Mouse (Mus musculus) kidney, embryonic 16.5 days (tissue): Measurements from ENCODE around the gene Gm42791. TPM values are rescaled to one million over a fixed set of nuclear protein-coding genes. Genes with fewer than 3 reads are reported as not detected.

Experiments
- ATAC-seq: fragments of 200-750 bp; cut with Nextera tagmentation; 2 replicates; pipeline ENCODE4 v1.8.0; 2017; ENCODE audit warnings: moderate TSS enrichment; ENCODE audit not compliant: low FRiP score, low TSS enrichment
- H3K27ac ChIP-seq: fragments of 300-500 bp; sonication (generic); 2 replicates; pipeline ENCODE4 v1.5.1; 2014; ENCODE audit warnings: low read length
- H3K27me3 ChIP-seq: fragments of 300-500 bp; sonication (generic); 2 replicates; pipeline ENCODE4 v1.6.1; 2014; ENCODE audit warnings: low read length, control low read depth, mixed read lengths; ENCODE audit not compliant: insufficient read depth
- H3K36me3 ChIP-seq: fragments of 300-500 bp; sonication (generic); 2 replicates; pipeline ENCODE4 v1.6.1; 2014; ENCODE audit warnings: low read length, control low read depth, mixed read lengths; ENCODE audit not compliant: insufficient read depth
- H3K4me1 ChIP-seq: fragments of 300-500 bp; sonication (generic); 2 replicates; pipeline ENCODE4 v1.6.1; 2014; ENCODE audit warnings: low read length, control low read depth, mixed read lengths; ENCODE audit not compliant: insufficient read depth
- H3K4me2 ChIP-seq: fragments of 300-500 bp; sonication (generic); replicated peaks from 2 replicates; pipeline ENCODE4 v1.6.1; 2014; ENCODE audit warnings: low read depth, low read length
- H3K4me3 ChIP-seq: fragments of 300-500 bp; sonication (generic); 2 replicates; pipeline ENCODE4 v1.5.1; 2014; ENCODE audit warnings: mild to moderate bottlenecking, low read length
- H3K9ac ChIP-seq: fragments of 300-500 bp; sonication (generic); replicated peaks from 2 replicates; pipeline ENCODE4 v1.6.1; 2014; ENCODE audit warnings: low read length
- H3K9me3 ChIP-seq: fragments of 300-500 bp; sonication (generic); 2 replicates; pipeline ENCODE4 v1.6.1; 2016; ENCODE audit warnings: low read length, control low read depth
- WGBS: fragments of 180-500 bp; shearing (Covaris S2); extraction: QIAGEN DNeasy Blood & Tissue Kit; methylation state at CpG from one replicate; pipeline ENCODE4 v1.1.7; 2014; 5-methylcytosine and 5-hydroxymethylcytosine counted together
- polyA plus RNA-seq: library from polyadenylated mRNA; unstranded; fragments of >200 nt; fragmentation: Nextera tagmentation; extraction: Ambion mirVana; gene quantifications from 2 replicates; pipeline ENCODE4 v1.2.1, GENCODE M21; 2015

The Gm42791 gene
- polyA plus RNA-seq, 1 experiment from 2014 or later = 0.42 TPM

DNA sequence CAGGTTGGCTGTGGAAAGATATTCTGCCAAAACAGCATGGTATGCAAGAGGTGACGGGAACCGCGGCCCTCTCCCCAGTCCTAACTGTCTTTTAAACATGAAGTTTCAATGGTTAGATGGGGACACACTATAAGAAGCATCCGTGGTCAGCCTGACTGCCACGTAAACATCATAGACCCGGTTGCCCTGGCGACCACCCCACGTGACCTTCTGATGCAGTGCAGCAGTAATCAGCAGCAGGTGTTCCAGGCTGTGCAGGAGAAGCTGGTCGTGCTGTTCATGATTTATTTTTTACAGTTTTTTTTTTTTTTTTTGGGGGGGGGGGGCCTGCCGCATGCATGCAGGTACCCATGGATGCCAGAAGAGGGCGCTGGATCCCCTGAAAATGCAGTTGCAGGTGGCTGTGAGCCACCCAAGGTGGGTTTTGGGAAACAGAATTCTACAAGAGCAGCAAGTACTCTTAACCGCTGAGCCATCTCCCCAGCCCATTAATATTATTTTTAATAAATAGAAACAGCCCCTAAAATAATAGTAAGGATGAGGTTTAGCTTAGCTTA is 11.8 kb downstream of the Gm42791 start:
- no peak overlapping the region for H3K4me2 ChIP-seq
- H3K9me3 ChIP-seq = peaks cover 17% of the 10 kb centered on the region
- ATAC-seq = no peak
- H3K36me3 ChIP-seq = 0 out of 2 replicates have a peak, but pooled peaks cover 3% of the 10 kb centered on the region
- H3K9ac ChIP-seq = no peak overlapping the region
- no peak overlapping the region for H3K4me3 ChIP-seq
- H3K4me1 ChIP-seq = peaks cover 7% of the 10 kb centered on the region
- H3K27ac ChIP-seq = no peak overlapping the region
- WGBS = 81% methylated on average over 11 of the region's 12 CpGs
- H3K27me3 ChIP-seq = no peaks in the 10 kb centered on the region

DNA sequence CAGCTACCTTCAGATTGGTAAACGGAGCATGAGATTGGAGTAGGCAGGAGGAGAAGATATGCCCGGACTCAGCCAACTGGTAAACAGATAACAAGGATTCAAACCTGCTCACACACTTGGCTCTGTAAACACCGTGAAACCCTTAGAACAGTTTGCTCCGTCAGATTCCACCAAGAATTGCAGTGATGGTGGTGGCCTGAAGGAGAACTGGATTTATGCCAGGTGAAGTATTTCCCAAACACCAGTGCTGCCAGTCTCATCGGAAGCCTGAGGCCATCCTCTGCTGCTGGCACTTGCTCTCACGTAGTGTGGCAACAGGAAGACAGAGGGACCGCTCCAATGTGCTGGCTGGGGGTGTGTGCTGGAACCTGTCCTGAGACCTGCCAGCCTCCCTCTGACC is 12.6 kb downstream of the Gm42791 start:
- no peaks in the 10 kb centered on the region for H3K36me3 ChIP-seq
- no peak overlapping the region for H3K9ac ChIP-seq
- H3K27ac ChIP-seq = no peak overlapping the region
- no peak for ATAC-seq
- peaks cover 14% of the 10 kb centered on the region for H3K4me1 ChIP-seq
- H3K4me2 ChIP-seq = no peak overlapping the region
- no peaks in the 10 kb centered on the region for H3K27me3 ChIP-seq
- no peak overlapping the region for H3K4me3 ChIP-seq
- H3K9me3 ChIP-seq = peaks cover 12% of the 10 kb centered on the region
- WGBS = 88% methylated on average over 7 of the region's 7 CpGs

DNA sequence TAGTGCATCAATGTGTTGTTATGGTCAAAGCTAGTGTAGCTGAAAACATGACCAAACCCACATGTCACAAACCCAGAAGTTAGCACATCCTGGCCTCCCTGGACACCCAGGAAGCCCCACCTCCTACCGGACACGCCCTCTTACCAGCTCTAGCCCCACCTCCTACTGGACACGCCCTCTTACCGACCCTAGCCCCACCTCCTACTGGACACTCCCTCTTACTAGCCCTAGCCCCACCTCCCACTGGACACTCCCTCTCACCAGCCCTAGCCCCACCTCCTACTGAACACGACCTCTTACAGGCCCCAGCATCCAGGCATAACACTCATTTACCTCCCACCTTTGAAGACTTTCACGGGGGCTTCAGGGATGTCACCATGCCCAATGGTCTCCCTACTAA is 14.3 kb downstream of the Gm42791 start:
- Histone ChIP-seq H3K9me3 (peaks cover 12% of the 10 kb centered on the region), H3K4me1 (peaks cover 20% of the 10 kb centered on the region), H3K27ac (no peak overlapping the region), H3K4me3 (no peak overlapping the region), H3K9ac (no peak overlapping the region), H3K4me2 (no peak overlapping the region), H3K36me3 (no peaks in the 10 kb centered on the region), H3K27me3 (no peaks in the 10 kb centered on the region)
- no peak for ATAC-seq
- 54% methylated on average over 6 of the region's 6 CpGs for WGBS

DNA sequence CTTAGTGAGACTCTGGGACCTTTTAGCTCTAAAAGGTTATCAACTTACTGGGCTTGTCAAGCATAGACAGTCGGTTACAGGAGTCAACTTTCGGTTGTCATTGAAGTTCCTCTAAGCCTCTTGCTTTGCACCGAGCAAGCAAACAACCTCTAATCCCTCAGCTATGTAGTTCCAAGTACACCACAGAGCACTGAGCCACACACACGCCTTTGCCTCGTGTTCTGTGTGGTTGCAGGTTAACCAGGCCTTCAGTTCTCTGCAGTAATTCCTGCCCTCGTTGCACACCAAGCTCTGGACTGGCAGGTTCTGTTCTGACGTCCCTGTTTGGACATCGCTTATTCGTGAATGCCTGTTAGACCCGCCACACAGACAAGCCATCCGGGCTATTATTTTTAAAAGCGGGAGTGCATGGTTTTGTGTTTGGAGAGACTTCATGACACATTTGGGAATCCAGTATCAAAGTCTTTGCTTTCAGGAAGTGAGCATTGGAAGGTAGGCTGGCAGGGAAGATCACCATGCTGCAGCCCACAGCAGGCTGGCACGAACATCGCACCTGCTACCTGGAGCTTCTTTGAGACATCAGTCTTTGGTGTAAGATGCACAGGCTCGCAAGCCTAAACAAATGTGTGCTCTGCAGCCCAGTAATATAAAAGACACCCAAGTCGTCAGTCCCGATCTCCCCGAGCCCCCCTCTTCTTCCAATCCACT is 16.3 kb downstream of the Gm42791 start:
- Histone ChIP-seq H3K4me1 (peaks cover 20% of the 10 kb centered on the region), H3K27me3 (no peaks in the 10 kb centered on the region), H3K27ac (peak overlapping the region; percentile 83), H3K4me2 (no peak overlapping the region), H3K4me3 (no peak overlapping the region), H3K36me3 (no peaks in the 10 kb centered on the region), H3K9ac (0 out of 2 replicates have a peak overlapping the region, but pooled peaks have one; percentile 2), H3K9me3 (peaks cover under 1% of the 10 kb centered on the region)
- 56% methylated on average over 18 of the region's 18 CpGs for WGBS
- ATAC-seq = peak; percentile 62; the same call in 1 of the 2 replicates

DNA sequence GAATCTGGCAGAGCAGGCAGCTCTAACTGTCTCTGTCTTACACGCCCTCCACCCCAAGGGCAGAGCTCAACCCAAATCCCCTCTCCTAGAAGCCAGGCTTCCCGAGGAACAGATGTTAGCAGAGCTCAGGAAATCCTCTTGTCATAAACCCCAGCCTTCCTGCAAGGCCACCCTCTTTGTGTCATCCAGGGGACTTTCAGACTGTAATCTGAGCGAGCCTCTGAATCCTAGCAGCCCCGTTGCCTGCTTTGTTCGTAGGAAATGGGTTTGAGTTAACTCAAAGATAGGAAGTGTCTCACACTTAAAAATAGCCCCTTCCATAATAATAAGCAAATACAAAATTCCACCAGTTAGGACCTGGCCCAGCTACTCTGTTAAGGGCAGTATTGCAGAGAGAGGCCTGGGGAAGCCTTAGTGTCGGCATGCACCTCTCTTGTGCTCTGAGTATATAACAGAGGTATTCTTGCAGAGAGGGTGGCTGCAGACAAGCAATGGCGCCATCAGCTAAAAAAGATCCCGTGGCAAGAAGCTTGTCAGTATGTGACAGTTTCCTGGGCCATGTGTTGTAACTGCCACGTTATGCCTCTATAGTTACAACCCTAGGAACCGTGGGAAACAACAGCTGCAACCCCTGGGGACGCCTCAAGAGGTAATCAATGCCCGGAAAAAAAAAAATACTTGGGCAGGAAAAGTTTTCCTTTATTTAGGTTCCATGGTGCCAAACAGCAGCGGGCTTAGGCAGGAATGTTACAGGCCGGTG is 17.1 kb downstream of the Gm42791 start:
- 18% methylated on average over 14 of the region's 14 CpGs for WGBS
- H3K36me3 ChIP-seq = no peaks in the 10 kb centered on the region
- peak; percentile 61; the same call in 1 of the 2 replicates for ATAC-seq
- H3K27ac ChIP-seq = peak overlapping the region; percentile 83
- H3K27me3 ChIP-seq = no peaks in the 10 kb centered on the region
- H3K9ac ChIP-seq = 0 out of 2 replicates have a peak overlapping the region, but pooled peaks have one; percentile 28
- H3K4me2 ChIP-seq = no peak overlapping the region
- H3K9me3 ChIP-seq = no peaks in the 10 kb centered on the region
- no peak overlapping the region for H3K4me3 ChIP-seq
- peaks cover 26% of the 10 kb centered on the region for H3K4me1 ChIP-seq

DNA sequence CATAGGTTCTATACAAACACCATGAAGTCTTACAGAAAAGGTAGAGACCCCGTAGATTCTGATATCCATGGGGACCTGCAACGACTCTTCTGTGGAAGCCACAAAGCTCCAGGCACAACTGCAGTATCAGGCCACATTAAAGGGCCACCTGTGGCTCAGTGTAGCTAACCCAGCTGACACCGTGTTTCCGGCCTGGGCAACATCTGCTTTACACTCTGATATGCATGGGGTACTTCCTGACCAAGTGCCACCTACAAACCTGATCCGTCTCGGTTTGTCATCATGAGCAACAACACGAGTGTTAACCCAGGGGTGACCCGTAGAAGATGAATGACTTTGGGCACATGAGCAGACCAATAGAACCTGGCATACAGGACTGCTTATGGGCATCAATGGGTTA is 18.1 kb downstream of the Gm42791 start:
- no peak overlapping the region for H3K27ac ChIP-seq
- no peak overlapping the region for H3K9ac ChIP-seq
- H3K9me3 ChIP-seq = no peaks in the 10 kb centered on the region
- no peaks in the 10 kb centered on the region for H3K36me3 ChIP-seq
- no peak overlapping the region for H3K4me3 ChIP-seq
- H3K4me2 ChIP-seq = no peak overlapping the region
- H3K27me3 ChIP-seq = no peaks in the 10 kb centered on the region
- WGBS = 66% methylated on average over 8 of the region's 8 CpGs
- ATAC-seq = no peak
- H3K4me1 ChIP-seq = peaks cover 26% of the 10 kb centered on the region

DNA sequence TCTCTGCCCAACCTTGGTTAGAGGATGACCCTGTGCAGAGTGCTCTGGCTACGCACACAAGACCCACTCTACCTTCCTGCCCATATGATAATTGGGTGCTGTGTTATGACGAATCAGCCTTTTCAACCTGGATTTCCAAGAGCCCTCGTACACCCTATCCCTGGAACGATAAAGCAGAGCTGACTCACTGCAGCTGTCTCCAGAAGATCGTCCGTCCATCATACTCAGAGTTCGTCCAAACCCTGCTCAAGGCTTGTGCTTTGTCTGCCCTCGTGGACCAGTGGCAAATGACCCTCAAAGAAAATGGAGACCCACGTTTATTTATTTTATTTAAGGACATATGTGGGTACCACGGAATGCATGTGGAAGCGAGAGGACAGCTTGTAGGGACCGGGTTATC is 19.9 kb downstream of the Gm42791 start:
- Histone ChIP-seq H3K9me3 (no peaks in the 10 kb centered on the region), H3K36me3 (no peaks in the 10 kb centered on the region), H3K9ac (no peak overlapping the region), H3K27ac (no peak overlapping the region), H3K4me3 (no peak overlapping the region), H3K4me2 (no peak overlapping the region), H3K27me3 (no peaks in the 10 kb centered on the region), H3K4me1 (peaks cover 28% of the 10 kb centered on the region)
- WGBS = 92% methylated on average over 12 of the region's 12 CpGs
- ATAC-seq = no peak

DNA sequence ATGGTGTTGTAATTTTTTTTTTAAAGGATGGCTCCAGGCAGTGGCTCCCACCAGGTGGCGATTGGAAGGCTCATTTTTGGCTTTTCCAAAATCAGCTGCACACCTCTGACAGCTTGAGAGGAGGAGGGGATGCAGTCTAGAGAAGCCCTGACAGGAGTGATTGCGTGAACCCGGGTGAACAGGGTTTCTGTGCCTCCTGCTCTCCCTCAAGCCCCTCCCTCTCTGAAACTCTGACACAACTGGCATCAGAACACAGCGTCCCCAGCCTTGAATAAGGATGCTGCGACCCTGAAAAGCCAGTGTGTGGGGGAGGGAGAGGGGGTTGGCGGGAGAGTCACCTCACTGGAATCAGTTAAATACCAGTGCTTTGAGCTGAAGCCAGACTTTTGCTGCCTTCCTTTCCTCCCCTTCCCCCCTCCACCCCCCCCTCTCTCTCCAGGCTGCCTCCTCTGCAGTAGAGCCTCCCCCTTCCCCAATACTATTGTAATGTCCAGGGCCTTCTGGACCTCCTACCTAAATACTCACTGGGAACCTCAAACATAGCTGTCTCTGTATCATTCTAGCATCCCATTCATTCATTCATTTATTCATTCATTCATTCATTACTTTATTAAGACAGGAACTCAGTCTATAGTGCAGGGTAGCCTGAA is 21.8 kb downstream of the Gm42791 start:
- WGBS = 5% methylated on average over 6 of the region's 6 CpGs
- H3K9ac ChIP-seq = no peak overlapping the region
- H3K36me3 ChIP-seq = no peaks in the 10 kb centered on the region
- H3K27ac ChIP-seq = no peak overlapping the region
- H3K27me3 ChIP-seq = no peaks in the 10 kb centered on the region
- H3K4me2 ChIP-seq = no peak overlapping the region
- no peak for ATAC-seq
- no peak overlapping the region for H3K4me3 ChIP-seq
- H3K4me1 ChIP-seq = peaks cover 36% of the 10 kb centered on the region
- H3K9me3 ChIP-seq = no peaks in the 10 kb centered on the region

DNA sequence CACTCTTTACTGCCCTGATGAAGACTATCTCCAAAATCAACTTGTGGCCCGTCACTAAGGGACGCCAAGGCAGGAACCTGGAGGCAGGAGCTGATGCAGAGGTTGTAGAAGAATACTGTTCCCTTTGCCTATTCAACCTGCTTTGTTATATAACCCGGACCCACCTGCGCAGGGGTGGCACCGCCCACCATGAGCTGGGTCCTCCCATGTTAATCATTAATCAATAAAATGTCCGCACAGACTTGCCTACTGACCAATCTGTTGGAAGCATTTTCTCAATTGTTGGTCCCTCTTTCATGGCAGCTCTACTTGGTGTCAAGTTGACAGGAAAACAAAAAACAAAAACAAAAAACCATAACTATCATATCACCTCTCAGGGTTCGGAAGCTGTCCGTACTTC is 22.8 kb downstream of the Gm42791 start:
- no peak overlapping the region for H3K4me2 ChIP-seq
- no peak overlapping the region for H3K27ac ChIP-seq
- no peaks in the 10 kb centered on the region for H3K27me3 ChIP-seq
- WGBS = 82% methylated on average over 8 of the region's 8 CpGs
- no peak overlapping the region for H3K4me3 ChIP-seq
- ATAC-seq = no peak
- H3K9ac ChIP-seq = no peak overlapping the region
- H3K36me3 ChIP-seq = no peaks in the 10 kb centered on the region
- H3K9me3 ChIP-seq = no peaks in the 10 kb centered on the region
- H3K4me1 ChIP-seq = peaks cover 29% of the 10 kb centered on the region
